Mouse (Mus musculus): ENCODE measurements around the gene Atrnl1.

Atrnl1 gene

GRCm38 (mm10) chr19:57609361-57610057, 1.3 kb upstream of the Atrnl1 start:
- peak; percentile 65 for DNase-seq (ENCODE audit: low read depth)

GRCm38 (mm10) chr19:57610058-57610475, 767 bp upstream of the Atrnl1 start:
- no peak for DNase-seq (ENCODE audit: low read depth)

GRCm38 (mm10) chr19:57611291-57612178, 701 bp downstream of the Atrnl1 start:
- no peak for DNase-seq (ENCODE audit: low read depth)

GRCm38 (mm10) chr19:57612179-57612472, 1.3 kb downstream of the Atrnl1 start:
- no peak for DNase-seq (ENCODE audit: low read depth)

GRCm38 (mm10) chr19:57615972-57616621, 5.3 kb downstream of the Atrnl1 start:
- DNase-seq (ENCODE audit: low read depth), result no peak

- no peak for DNase-seq (ENCODE audit: low read depth)
Observed at GRCm38 (mm10) chr19:57619088-57619487, 8.3 kb downstream of the Atrnl1 start.

GRCm38 (mm10) chr19:57621814-57622213, 11.0 kb downstream of the Atrnl1 start:
- no peak for DNase-seq (ENCODE audit: low read depth)

- no peak for DNase-seq (ENCODE audit: low read depth)
Observed at GRCm38 (mm10) chr19:57625738-57626137, 14.9 kb downstream of the Atrnl1 start.

GRCm38 (mm10) chr19:57627251-57627650, 16.4 kb downstream of the Atrnl1 start:
- DNase-seq (ENCODE audit: low read depth), result no peak

- DNase-seq (ENCODE audit: low read depth), result no peak
Observed at GRCm38 (mm10) chr19:57642536-57642935, 31.7 kb downstream of the Atrnl1 start.

- DNase-seq (ENCODE audit: low read depth), result peak; percentile 26
Observed at GRCm38 (mm10) chr19:57642980-57643379, 32.1 kb downstream of the Atrnl1 start.

GRCm38 (mm10) chr19:57648202-57648943, 37.5 kb downstream of the Atrnl1 start:
- DNase-seq (ENCODE audit: low read depth), result no peak

- no peak for DNase-seq (ENCODE audit: low read depth)
Observed at GRCm38 (mm10) chr19:57648944-57649271, 38.1 kb downstream of the Atrnl1 start.

- DNase-seq (ENCODE audit: low read depth), result peak; percentile 57
Observed at GRCm38 (mm10) chr19:57655083-57655482, 44.2 kb downstream of the Atrnl1 start.

GRCm38 (mm10) chr19:57655491-57655890, 44.7 kb downstream of the Atrnl1 start:
- DNase-seq (ENCODE audit: low read depth), result no peak

- no peak for DNase-seq (ENCODE audit: low read depth)
Observed at GRCm38 (mm10) chr19:57657426-57658087, 46.7 kb downstream of the Atrnl1 start.

GRCm38 (mm10) chr19:57658111-57659091, 47.6 kb downstream of the Atrnl1 start:
- DNase-seq (ENCODE audit: low read depth), result no peak

- no peak for DNase-seq (ENCODE audit: low read depth)
Observed at GRCm38 (mm10) chr19:57667011-57667410, 56.2 kb downstream of the Atrnl1 start.

GRCm38 (mm10) chr19:57667946-57668345, 57.1 kb downstream of the Atrnl1 start:
- no peak for DNase-seq (ENCODE audit: low read depth)

- no peak for DNase-seq (ENCODE audit: low read depth)
Observed at GRCm38 (mm10) chr19:57679455-57679854, 68.6 kb downstream of the Atrnl1 start.

- DNase-seq (ENCODE audit: low read depth), result no peak
Observed at GRCm38 (mm10) chr19:57686596-57686995, 75.8 kb downstream of the Atrnl1 start.

Data from fibroblast of lung, adult 2 months (primary cell).